Mouse (Mus musculus): ENCODE data around the gene Abtb2.

The Abtb2 gene

DNA sequence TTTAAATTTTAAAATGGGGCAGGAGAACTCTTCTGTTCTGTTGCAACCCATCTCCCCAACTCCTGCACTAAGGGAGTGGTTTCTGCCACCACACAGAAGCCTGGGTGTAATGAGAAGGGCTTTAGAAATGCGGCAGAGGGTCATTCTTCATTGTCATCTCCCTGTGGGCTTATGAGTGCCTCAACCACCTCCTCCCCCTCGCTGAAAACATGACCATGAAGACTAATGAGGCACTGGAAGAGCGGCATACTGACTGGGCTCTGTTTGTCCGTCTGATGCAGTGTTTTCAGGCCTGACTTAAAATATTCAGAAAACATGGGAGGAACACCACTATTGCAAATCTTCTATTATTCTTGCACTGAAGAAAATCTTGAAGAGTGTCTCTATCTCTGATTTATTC, 56.8 kb downstream of the Abtb2 start:
- no peak for DNase-seq

DNA sequence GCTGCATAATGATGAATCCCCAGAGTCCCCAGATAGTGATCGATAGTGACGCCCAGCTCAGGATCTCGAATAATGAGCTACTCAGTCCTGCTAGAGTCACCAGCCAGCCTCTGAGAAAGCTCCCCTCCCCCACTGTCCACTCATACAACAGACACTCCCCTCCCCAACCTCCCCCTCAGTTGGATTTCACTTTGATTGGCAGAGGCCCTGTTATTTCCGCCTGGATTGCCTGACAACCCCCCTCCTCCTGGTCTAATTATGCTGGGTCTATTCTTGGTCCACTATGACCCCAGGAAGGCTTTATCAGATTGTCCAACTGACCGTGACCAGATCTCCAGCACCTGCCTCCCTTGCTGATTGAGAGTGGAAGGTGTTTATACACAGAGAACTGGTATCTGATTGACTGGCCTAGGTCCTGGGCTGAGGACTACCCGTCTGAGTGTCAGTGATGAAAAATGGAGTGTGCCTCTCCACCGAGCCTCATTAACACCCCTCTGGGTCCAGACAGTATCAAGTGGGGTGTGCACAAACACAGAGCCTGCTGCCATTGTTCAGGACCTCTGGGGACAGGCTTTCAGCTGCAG, 59.3 kb downstream of the Abtb2 start:
- no peak for DNase-seq

DNA sequence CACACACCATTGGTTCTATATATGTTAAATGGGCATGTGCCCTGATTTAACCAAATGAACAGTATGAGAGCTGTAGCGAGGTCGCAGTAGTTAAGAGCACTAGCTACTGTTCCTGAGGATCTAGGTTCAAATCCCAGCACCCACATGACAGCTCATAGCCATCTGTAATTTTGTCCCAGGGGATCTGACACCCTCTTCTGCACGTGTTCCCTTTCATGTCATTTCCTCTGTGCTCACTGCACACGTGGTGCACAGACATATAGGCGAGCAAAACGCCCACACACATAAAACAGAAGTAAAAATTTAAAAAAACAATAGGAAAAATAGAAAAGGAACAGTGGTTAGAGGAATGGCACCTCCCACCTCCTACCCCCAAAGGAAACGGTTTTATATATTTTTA, 61.0 kb downstream of the Abtb2 start:
- no peak for DNase-seq

DNA sequence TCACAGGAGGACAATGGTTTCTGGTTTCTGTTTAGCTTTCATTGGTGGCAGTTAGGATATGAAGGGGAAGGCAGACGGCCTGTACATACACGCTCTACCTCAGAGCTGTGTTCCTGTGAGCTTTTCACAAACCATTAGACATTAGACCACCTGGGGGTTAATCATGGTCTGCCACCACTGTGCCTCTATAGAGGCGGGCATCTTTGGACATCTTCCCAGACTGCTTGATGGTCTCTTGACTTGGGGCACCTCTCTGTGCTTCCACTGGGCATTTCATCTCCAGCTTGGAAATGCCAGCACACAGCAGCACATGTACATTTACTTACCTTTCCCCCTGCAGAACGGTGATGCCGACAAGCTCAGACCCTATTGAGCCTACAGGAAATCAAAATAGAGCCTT, 63.8 kb downstream of the Abtb2 start:
- DNase-seq = no peak

DNA sequence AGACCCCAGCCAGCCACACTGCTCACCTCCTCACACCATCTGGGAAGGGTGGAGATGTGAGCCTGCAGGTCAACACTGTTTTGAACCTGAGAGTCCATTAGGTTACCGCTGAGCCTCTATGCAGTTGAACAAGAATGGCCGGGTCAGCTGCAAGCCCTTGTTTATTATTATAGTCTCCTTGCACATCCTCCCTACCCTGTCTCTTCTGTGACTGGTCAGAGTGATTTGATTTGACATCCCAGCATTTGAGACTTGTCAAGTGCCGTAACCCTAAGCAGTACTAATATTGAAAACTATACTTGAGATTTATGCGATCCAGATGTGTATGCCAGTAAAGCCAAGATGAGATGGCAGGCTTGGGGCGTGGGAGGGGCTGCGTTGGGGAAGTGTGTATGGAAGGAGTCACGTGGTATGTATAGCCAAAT, 65.2 kb downstream of the Abtb2 start:
- DNase-seq = no peak

DNA sequence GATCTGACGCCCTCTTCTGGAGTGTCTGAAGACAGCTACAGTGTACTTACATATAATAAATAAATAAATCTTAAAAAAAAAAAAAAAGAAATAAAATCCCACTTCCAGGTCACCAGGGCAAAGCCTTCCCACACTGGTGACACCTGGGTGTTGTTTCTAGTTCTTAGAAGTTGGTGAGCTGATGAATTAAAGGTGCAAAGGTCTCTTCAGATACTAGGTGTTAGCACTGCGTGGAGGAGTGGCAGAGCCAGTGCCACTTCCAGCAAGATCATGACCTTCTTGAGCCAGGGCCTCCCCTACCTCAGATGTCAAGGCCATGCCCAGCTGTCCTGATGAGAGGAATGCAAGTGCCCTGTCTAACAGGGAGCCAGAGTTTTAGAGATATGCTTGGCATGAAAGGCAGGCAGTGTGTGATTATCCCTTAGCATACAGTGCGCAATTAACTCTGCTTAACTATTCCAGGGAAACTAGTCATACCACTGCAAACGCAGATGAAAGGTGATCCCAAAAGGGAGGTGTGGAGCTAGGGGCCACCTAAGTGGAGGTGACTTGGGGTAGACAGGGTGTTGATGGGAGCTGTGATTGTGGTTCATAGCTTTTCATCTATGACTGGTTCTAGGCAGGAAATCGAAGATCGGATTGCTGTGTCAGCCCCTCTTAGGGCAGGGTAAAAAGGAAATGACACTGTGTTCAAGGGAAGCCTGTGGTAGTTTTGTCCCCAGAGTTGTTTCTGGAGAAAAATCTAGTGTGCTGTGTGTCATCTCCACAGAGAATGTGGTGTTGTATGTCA, 66.2 kb downstream of the Abtb2 start:
- DNase-seq = no peak

DNA sequence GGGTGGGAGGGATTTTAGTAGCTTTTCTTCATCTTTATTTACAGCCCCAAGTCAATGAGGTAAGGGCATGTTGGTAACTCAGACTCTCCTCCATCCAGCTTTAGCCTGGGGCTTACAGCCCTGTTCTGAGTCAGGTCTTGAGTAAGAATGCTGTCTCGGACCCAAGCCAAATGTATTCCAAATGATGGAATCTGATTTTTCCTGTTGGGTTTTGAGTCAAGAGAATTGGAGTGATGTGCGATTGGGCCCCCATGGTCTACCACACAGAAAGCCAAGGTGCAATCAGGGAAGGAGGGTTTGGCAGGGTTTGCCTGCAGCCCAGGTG, 66.8 kb downstream of the Abtb2 start:
- DNase-seq = no peak

DNA sequence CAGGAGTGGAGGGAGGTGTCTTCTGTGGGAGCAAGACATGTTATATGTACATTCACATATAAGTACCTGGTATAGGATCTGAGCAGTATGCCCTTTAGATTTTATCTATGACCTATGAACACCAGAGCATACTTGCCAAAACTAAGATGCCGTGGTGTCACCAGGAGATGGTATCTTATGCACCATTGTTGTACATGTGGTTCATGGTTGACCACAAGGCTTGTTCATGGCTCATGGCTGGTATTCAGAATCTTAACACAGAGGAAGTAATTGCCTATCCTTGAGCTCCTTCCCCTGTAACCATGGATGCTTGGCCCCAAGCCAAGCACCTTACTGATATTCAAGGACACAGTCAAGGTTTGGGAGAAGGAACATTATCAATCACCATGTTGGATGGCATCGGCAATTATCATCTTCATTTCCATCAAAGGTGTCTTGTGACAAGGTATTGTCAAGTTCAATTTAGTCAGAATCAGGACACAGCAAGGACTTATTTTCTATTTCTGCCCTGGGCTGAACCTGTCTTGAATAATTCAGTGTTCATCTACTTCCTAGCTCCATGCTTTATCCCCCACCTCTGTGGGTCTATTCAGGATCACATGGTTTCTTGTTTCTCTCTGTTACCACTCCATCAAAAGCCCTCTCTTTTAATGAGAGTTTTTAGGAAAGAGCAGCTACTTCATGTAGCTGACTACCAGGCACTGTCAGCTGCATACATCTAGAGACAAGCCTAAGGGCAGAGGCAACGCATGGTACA, 69.8 kb downstream of the Abtb2 start:
- DNase-seq = no peak

DNA sequence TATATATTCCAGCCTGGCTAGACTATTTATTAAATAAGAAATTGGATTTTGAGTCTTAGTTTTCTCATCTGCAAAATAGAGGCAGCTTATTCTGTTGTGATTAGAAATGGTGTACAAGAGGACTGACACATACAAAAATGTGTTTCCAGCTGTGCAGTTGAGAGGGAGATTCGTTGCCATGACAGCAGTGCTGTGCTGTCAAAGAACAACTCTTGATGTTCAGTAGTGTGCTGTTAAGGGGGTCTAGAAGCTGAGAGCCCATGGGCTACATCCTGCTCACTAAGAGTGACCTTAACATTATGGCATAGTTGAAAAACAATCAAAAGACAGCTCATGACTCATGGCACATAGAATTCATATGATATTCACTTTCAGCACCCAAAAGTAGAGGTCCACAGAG, 71.3 kb downstream of the Abtb2 start:
- DNase-seq = no peak

DNA sequence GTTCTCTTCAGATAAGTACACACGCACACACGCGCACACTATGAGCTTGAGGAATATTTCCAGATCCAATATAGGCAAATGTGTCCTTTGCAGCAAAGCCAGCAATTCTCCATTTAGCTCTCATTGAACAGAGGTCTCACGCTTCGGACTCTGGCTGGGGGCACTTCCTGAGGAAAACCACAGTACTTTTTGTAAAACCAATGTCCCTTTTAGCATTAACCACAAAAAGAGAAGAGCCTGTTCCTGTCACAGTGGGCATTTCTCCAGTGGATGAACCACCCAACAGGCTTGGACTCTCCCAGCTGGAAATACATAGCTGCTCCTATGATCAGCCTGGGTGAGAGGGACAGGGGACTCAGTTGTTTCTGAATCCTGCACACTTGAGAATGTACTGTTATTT, 71.8 kb downstream of the Abtb2 start:
- no peak for DNase-seq

DNA sequence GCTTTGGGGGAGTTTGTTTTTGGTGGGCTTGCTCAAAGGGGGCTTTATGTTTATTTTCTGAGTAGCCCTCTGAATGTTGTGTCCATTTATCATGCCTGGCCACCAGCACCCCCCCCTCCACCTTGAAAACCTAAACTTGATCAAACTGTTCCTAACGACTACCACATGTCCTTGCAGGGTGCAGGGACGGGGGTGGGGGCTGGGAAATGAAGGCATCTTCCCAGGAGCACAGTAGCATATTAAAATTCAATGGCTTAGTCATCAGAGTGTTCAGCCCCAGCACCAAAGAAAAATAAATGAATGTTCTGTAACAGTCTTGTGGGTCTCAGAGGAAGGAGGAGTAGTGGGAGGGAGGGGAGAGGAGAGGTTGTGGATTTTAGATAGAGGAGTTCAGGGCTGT, 73.6 kb downstream of the Abtb2 start:
- no peak for DNase-seq

DNA sequence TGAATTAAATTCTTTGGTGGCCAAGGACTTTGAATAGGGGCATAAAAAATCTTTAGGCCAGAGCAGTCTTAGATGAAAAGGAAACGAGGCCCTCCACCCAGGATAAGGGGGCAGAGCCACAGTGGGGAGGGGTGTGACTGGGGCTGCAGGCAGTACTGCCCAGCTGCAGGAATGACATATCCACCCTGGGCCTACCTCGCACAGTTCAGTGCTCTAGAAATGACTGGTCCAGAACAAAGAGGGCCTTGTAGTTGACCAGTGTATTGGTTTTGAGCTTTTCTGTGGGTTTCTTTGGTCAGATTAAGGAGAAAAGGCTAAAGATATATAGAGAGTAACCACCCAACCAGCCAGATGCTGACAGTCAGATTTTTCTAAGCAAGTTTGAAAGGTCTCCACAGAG, 74.8 kb downstream of the Abtb2 start:
- no peak for DNase-seq

DNA sequence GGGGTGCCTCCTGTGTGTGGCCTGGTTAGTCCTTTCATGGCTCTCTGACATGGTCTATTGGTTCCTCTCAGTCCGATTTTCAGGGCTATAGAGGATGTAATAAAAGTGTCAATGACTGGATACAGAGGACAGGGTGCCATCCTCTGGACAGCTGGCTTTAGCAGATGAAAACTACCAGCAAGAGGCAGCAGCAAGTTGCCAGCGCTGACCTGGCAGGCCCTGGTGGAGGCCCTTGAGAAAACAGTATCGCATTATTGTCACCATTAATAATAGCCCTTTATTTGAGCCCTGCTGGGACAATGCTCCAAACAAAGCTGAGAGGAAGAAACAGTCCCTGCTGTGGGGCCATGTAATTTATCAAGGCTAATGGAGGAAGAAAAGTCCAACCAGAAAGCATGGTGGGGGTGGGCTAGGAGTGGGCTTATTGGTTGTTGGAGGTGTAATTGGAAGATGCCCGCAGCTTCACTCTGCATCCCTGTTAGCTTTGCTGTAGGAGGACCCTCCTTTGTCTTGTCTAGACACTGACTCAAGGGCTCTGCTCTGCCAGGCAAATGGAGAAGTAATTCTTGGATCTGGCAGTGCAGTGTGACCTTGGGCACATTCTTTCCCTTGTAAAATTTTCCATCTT, 77.6 kb downstream of the Abtb2 start:
- DNase-seq = no peak

DNA sequence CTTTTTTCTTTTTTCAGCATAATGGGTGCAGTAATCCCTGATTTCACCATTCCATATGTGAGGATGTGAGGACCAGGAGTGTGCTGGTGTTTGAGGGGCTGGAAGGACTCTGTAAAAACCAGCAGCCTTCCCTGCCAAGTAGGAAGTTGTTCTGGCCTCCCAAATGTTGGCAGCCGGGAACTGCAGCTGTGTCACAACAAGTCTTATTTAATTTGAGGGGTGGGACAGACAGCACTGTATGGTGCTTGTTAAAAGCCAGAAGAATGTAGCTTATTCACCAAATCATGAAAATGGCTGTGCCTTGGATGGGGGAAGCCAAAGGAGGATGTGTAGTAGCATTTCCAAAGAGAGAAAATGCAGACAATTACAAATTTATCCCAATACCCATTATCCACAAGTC, 78.3 kb downstream of the Abtb2 start:
- no peak for DNase-seq

DNA sequence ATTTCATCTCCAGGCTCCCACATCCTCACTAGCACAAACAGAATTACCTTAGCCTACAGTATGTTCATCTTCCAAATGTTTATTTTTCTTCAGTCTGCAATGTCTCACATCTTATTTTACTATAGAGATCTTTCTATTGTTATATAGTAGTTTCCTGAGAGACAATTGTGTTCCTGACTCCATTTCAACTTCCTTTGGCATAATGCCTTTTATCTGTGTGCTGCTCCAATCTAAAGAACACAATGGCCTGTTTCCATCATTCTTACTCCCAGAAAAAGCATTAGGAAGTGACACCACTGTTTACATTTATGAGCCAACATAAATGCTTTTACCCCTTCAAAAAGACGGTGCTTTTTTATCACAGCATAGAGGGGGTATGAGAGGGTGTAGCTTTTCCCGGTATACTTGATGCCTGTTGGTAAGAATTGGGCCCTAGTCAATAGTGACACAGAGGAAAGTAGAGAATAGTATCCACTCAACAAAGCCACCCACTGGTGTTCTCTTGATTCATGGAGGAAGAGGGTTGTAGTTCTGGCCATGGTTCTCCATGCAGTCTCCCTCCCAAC, 84.3 kb downstream of the Abtb2 start:
- DNase-seq = no peak

DNA sequence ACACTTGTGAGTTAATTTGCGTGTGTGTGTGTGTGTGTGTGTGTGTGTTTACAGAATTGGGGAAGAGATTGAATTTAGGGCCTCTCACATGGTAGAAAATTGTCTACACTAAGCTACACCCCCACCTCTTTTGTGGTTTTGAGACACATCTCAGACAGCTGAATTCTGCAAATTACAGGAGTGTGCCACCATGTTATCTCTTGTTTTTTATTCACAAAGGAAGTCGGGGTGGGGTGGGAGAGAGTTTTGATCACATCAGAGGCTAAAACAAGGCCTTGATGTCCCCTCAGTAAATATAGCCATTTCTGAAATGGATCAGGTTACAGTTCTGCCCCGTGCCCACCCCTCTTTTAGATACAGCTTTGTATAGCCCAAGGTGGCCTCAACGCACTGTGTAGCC, 86.0 kb downstream of the Abtb2 start:
- DNase-seq = no peak

DNA sequence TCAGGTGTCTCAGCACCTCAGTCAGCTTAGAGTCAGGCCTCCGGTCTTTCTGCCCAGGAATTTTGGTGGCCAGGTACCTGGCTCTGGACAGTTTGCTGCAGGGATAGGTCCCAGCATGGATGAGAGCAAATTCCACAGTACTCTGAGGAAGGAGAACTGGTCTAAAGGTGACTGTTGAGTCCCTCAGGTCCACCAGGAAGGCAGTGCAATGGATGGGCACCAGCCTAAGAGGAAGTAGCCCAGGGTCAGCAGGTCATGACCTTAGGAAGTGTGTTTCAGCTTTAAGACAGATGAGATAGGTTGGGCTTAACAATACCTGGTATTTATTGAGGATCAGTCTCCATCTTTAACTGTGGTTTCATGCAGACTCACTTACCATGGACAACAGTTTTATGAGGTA, 88.9 kb downstream of the Abtb2 start:
- DNase-seq = no peak

DNA sequence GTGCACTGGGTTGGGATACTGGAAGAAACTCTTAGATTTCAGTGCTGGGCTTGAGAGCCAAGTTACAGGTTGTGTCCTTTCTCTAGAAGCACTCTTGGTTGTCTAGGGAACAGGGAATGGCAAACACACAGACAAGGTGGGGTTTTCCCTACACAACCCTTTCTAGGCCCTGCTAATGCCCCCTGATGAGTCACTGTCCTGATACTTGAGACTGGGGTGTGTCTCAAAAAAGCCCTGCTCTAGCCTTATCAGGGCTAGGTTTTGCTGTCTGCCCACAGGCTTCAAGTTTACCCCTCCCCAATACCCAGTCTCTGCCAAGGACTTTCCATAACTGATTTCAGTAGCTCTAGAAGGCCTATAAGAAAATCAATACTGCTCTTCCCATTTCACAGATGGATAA, 89.9 kb downstream of the Abtb2 start:
- DNase-seq = no peak

DNA sequence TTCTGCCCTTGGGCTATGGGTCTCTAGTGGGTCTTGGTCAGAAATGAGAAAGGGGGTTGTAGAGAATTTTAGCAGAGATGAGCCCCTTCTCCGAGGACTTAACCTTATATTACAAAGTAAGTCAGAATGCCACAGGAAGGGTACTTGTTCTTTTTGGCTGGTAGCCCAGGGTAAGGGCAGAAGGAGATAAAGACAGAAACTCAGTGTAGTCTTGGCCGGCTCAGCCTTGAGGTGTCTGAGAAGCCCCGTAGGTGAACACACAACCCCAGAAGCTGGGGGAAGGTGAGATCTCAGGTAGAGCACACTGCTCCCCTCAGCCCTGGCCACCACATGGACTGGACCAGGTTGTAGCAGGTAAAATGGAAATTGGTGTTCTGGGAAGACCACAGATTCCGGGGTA, 93.1 kb downstream of the Abtb2 start:
- no peak for DNase-seq

DNA sequence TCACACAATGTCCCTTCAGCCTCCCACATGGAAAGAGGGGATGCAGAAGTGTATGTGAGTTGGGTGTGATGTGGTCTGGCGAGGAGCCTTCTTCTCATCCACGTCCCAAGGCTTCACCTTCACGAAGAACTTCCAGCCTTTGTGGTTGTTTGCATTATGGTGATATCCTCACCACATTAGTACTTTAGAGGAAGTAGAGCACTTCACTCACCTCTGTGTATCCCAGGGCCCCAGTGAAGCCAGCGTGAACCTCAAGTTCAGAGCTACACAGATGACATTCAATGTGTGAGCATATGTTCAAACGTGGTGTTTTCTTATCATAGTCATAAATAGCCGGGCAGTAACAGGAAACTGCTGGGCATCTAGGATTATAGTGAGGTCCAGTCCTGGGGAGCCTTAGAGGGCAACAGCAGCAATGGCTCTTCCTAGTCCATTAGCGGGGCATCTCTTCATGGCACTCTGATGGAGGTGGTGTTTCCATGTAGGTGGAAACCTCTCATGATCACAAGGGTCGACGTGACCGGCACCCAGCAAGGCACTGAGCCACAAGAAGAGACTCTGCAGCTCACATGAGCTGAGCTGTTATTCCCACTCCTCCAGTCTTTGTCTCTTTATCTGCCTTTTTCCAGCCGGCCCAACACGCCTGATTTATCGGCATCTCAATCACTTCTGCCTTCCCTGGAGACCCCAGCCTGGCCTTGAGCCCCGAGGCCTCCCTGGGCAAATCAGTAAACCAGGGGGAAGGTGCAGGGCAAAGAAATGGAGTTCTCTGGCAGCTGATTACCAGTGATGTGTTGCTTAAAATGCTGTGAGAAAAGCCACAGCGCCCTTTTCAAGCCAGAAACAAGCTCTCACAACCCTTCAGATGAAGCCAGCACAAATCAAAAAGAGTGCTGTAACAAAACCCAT, 93.8 kb downstream of the Abtb2 start:
- DNase-seq = no peak

DNA sequence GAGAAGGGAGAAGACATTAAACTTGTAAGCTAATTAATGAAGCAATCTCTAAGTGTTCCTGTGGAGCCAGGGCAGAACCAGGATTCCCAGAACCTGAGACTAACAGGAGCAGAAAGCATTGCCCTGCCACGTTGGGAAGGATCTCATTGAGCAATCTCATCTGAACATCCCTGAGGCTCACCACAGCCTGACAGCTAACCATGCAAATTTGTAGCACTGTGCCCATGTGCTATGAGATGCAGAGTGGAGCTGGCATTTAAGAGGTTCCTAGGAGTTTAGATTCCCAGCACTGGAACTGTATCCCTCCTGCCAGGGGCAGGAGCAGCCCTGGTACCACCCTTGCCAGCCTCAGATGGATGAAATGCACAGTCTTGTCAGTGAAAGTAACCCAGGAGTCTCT, 95.6 kb downstream of the Abtb2 start:
- no peak for DNase-seq

DNA sequence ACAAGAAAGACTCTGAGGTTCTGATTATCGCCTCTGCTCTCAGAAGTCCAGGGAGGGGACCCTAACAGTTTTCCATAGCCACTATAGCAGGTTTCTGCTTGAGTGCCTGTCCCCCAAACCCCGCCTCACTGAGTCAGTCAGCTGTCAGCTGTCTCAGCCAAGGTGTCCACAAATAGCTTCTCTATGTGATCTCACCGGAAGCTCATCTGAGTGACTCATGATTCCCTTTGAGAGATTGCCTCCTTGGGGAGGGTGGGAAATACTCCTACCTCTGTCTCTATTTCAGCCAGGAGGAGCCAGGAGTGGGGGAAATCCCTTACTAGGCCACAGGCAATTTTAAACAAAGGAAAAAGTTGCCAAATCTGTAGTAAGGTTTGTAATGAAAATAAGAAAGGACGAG, 96.0 kb downstream of the Abtb2 start:
- DNase-seq = no peak

DNA sequence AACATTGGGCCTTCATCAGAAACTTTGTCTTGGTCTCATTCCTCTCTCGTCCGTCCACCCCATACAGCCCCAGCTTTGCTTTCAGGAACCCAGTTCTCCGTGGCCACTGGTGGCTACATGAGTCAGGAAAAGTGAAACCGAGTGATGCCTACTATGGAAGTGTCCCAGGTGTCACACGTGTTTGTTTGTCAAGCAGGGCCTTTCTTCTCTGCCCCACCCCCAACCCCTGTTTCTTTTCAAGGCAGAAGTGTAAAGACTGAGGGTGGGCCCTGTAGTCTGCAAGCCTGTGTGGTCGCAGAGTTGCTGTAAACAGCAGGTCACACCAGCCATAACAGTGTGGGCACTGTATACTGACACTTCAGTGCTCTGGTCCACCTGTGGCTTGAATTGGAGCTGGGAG, 98.2 kb downstream of the Abtb2 start:
- no peak for DNase-seq
